In the genomic region with DNA sequence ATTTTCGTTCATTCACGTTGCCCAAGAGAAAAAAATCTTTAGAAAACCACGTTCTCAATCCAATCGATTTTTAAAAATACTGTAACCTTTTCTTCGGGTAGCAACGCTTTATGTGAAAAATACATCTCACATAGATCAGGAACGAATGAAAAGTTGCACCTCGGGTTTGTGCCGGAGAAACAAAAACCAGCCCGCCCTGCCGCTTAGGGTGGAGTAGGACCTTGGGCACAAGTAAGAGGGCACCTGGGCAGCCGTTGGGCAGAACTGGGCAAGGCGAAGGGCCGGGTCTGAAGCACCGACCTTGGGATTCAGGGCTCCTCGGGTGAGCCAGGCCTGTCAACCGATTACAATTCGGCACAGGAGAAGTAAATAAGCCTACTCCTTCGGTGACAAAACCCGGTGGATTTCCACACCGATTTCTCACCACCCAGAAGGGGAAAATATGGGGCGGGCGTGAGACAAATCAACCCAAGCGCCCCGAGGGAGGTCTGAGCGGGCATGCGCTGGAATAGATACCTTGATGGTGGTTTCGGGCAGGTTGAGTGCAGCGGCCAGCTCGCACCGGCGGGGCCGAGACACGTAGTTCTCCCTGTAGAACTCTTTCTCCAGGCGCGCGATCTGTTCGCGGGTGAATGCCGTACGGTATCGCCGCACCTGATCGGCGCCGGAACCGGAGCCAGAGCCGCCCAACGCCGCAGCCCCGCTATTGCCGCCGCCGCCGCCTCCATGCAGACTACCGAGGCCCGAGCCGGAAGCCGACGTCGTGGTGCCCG, we compare ENCODE assay signal across 9 mouse cellular contexts. TPM values are rescaled to one million over a fixed set of nuclear protein-coding genes. Genes with fewer than 3 reads are reported as not detected.
A peak's percentile ranks its signal among the peaks of the same experiment; 100 is the strongest.
DNase-seq lines count a peak whose midpoint lies in the region; ATAC-seq lines count a peak whose summit lies in the region.
"Had no signal": no experiment of that assay in that cellular context is flagged by ENCODE, and none has a peak within 500 bp of the region (broad histone marks: within the 10 kb centered on the region; RNA-seq: fewer than 3 reads in every experiment).

No protein-coding gene starts in this region.

- H3K9me3 ChIP-seq in megakaryocyte, embryonic 14.5 days: peaks cover 8% of the 10 kb centered on the region; the same call in 1 of the 2 replicates
- H3K9me3 ChIP-seq in embryonic facial prominence, embryonic 13.5 days: no peaks in the 10 kb centered on the region
- no peaks in the 10 kb centered on the region for H3K9me3 ChIP-seq in intestine, embryonic 14.5 days (ENCODE audit: control insufficient read depth, low read length)
- H3K9me3 ChIP-seq in neural tube, embryonic 12.5 days: no peaks in the 10 kb centered on the region

- peaks cover 96% of the 10 kb centered on the region for H3K27me3 ChIP-seq in megakaryocyte, embryonic 14.5 days (replicated peaks)
- peaks cover 90% of the 10 kb centered on the region for H3K27me3 ChIP-seq in embryonic facial prominence, embryonic 13.5 days
- H3K27me3 ChIP-seq in intestine, embryonic 14.5 days (replicated peaks; ENCODE audit: control insufficient read depth, insufficient read depth, low read length): peaks cover 96% of the 10 kb centered on the region
- peaks cover 87% of the 10 kb centered on the region for H3K27me3 ChIP-seq in neural tube, embryonic 12.5 days (replicated peaks)

- H3K27ac ChIP-seq in embryonic facial prominence, embryonic 13.5 days: no peak overlapping the region
- H3K27ac ChIP-seq in intestine, embryonic 14.5 days (ENCODE audit: low read depth): no peak overlapping the region
- H3K27ac ChIP-seq in neural tube, embryonic 12.5 days: no peak overlapping the region
- H3K27ac ChIP-seq: liver, embryonic 14.5 days had no signal

- DNase-seq in intestine, embryonic 14.5 days (ENCODE audit: low spot score): peak; percentile 85
- no peak for DNase-seq in adrenal gland, postnatal 10 days

- ATAC-seq in megakaryocyte, adult 5-6 weeks (ENCODE audit: poor library complexity, severe bottlenecking): no peak
- ATAC-seq in embryonic facial prominence, embryonic 13.5 days (ENCODE audit: insufficient number of reproducible peaks, insufficient read depth, low FRiP score, low TSS enrichment, low read depth): no peak
- no peak for ATAC-seq in intestine, embryonic 14.5 days (replicated peaks; ENCODE audit: low FRiP score, low TSS enrichment, low read depth)
- no peak for ATAC-seq in neural tube, embryonic 12.5 days (ENCODE audit: low FRiP score, low read depth)
- no peak for ATAC-seq in erythroid progenitor cell, adult 5-6 weeks (replicated peaks; ENCODE audit: low FRiP score, poor library complexity, severe bottlenecking)
- no peak for ATAC-seq in megakaryocyte progenitor cell, adult 5-6 weeks (replicated peaks; ENCODE audit: poor library complexity)

- H3K9ac ChIP-seq in embryonic facial prominence, embryonic 13.5 days: no peak overlapping the region
- no peak overlapping the region for H3K9ac ChIP-seq in intestine, embryonic 14.5 days (ENCODE audit: low read length)
- H3K9ac ChIP-seq in neural tube, embryonic 12.5 days: peak overlapping the region; percentile 35; the same call in 1 of the 2 replicates
- H3K9ac ChIP-seq: liver, embryonic 14.5 days had no signal

- 2% methylated on average over 62 of the region's 62 CpGs for WGBS in embryonic facial prominence, embryonic 13.5 days
- WGBS in intestine, embryonic 14.5 days: 3% methylated on average over 62 of the region's 62 CpGs
- WGBS in neural tube, embryonic 12.5 days: 2% methylated on average over 62 of the region's 62 CpGs

- H3K36me3 ChIP-seq in megakaryocyte, embryonic 14.5 days (replicated peaks; ENCODE audit: low read length): no peaks in the 10 kb centered on the region
- H3K36me3 ChIP-seq in embryonic facial prominence, embryonic 13.5 days: no peaks in the 10 kb centered on the region
- H3K36me3 ChIP-seq in intestine, embryonic 14.5 days (ENCODE audit: control insufficient read depth, insufficient read depth, low read length): no peaks in the 10 kb centered on the region
- H3K36me3 ChIP-seq in neural tube, embryonic 12.5 days: no peaks in the 10 kb centered on the region

- peaks cover 58% of the 10 kb centered on the region for H3K4me1 ChIP-seq in megakaryocyte, embryonic 14.5 days
- peaks cover 31% of the 10 kb centered on the region for H3K4me1 ChIP-seq in embryonic facial prominence, embryonic 13.5 days
- H3K4me1 ChIP-seq in intestine, embryonic 14.5 days (replicated peaks; ENCODE audit: control insufficient read depth, insufficient read depth, low read length): peaks cover 9% of the 10 kb centered on the region
- H3K4me1 ChIP-seq in neural tube, embryonic 12.5 days: peaks cover 20% of the 10 kb centered on the region

- H3K4me2 ChIP-seq in embryonic facial prominence, embryonic 13.5 days: peak overlapping the region; percentile 31
- peak overlapping the region; percentile 18; the same call in 1 of the 2 replicates for H3K4me2 ChIP-seq in intestine, embryonic 14.5 days (ENCODE audit: low read length)
- H3K4me2 ChIP-seq in neural tube, embryonic 12.5 days (replicated peaks): peak overlapping the region; percentile 35

- H3K4me3 ChIP-seq in megakaryocyte, embryonic 14.5 days (replicated peaks): peak overlapping the region; percentile 86
- peak overlapping the region; percentile 18 for H3K4me3 ChIP-seq in embryonic facial prominence, embryonic 13.5 days
- H3K4me3 ChIP-seq in intestine, embryonic 14.5 days (ENCODE audit: low read depth, low read length): peak overlapping the region; percentile 11
- H3K4me3 ChIP-seq in neural tube, embryonic 12.5 days: peak overlapping the region; percentile 15; the same call in 1 of the 2 replicates

RNA-seq across cellular contexts. Expression of a gene that starts 1.9 kb away (rescaled TPM):
- not detected in 2 replicates for polyA plus RNA-seq in megakaryocyte, embryonic 14.5 days (2012; ENCODE audit: insufficient read depth, low replicate concordance)
- not detected in 2 replicates for total RNA-seq in megakaryocyte, adult 5-6 weeks (2015)
- not detected in 2 replicates for total RNA-seq in megakaryocyte, adult 5-6 weeks (2017)
- polyA plus RNA-seq in embryonic facial prominence, embryonic 13.5 days (2015; fragmentation: Nextera tagmentation; extraction: Ambion mirVana): not detected in 2 replicates
- not detected in 2 replicates for polyA plus RNA-seq in intestine, embryonic 14.5 days (2014; fragmentation: Nextera tagmentation; extraction: Ambion mirVana)
- polyA plus RNA-seq in neural tube, embryonic 12.5 days (2016; fragmentation: Nextera tagmentation; extraction: Ambion mirVana): 1.1 and 1.2 TPM in 2 replicates
- total RNA-seq in adrenal gland, postnatal 10 days (2021): not detected
- total RNA-seq in erythroid progenitor cell, adult 5-6 weeks (2015; ENCODE audit: low replicate concordance): not detected in 2 replicates
- total RNA-seq in erythroid progenitor cell, adult 5-6 weeks (2017; ENCODE audit: low replicate concordance): not detected in 2 replicates
- not detected in 2 replicates for total RNA-seq in megakaryocyte progenitor cell, adult 5-6 weeks (2015)
- not detected in 2 replicates for total RNA-seq in megakaryocyte progenitor cell, adult 5-6 weeks (2017)

RNA-seq across cellular contexts. Expression of a gene that starts 10.7 kb away (rescaled TPM):
- not detected in 2 replicates for polyA plus RNA-seq in megakaryocyte, embryonic 14.5 days (2012; ENCODE audit: insufficient read depth, low replicate concordance)
- total RNA-seq in megakaryocyte, adult 5-6 weeks (2015): not detected in 2 replicates
- total RNA-seq in megakaryocyte, adult 5-6 weeks (2017): not detected in 2 replicates
- polyA plus RNA-seq in embryonic facial prominence, embryonic 13.5 days (2015; fragmentation: Nextera tagmentation; extraction: Ambion mirVana): not detected in 2 replicates
- not detected in 2 replicates for polyA plus RNA-seq in intestine, embryonic 14.5 days (2014; fragmentation: Nextera tagmentation; extraction: Ambion mirVana)
- 0.57 and 2.5 TPM in 2 replicates for polyA plus RNA-seq in neural tube, embryonic 12.5 days (2016; fragmentation: Nextera tagmentation; extraction: Ambion mirVana)
- total RNA-seq in adrenal gland, postnatal 10 days (2021): not detected
- total RNA-seq in erythroid progenitor cell, adult 5-6 weeks (2015; ENCODE audit: low replicate concordance): not detected in 2 replicates
- not detected in 2 replicates for total RNA-seq in erythroid progenitor cell, adult 5-6 weeks (2017; ENCODE audit: low replicate concordance)
- total RNA-seq in megakaryocyte progenitor cell, adult 5-6 weeks (2015): not detected in 2 replicates
- total RNA-seq in megakaryocyte progenitor cell, adult 5-6 weeks (2017): not detected in 2 replicates

RNA-seq across cellular contexts. Expression of a gene that starts 17.4 kb away (rescaled TPM):
- polyA plus RNA-seq in megakaryocyte, embryonic 14.5 days (2012; ENCODE audit: insufficient read depth, low replicate concordance): not detected in 2 replicates
- not detected in 2 replicates for total RNA-seq in megakaryocyte, adult 5-6 weeks (2015)
- total RNA-seq in megakaryocyte, adult 5-6 weeks (2017): not detected in 2 replicates
- polyA plus RNA-seq in embryonic facial prominence, embryonic 13.5 days (2015; fragmentation: Nextera tagmentation; extraction: Ambion mirVana): not detected in 2 replicates
- 0.24 and 0.34 TPM in 2 replicates for polyA plus RNA-seq in intestine, embryonic 14.5 days (2014; fragmentation: Nextera tagmentation; extraction: Ambion mirVana)
- polyA plus RNA-seq in neural tube, embryonic 12.5 days (2016; fragmentation: Nextera tagmentation; extraction: Ambion mirVana): 4.1 and 8.0 TPM in 2 replicates
- not detected for total RNA-seq in adrenal gland, postnatal 10 days (2021)
- not detected in 2 replicates for total RNA-seq in erythroid progenitor cell, adult 5-6 weeks (2015; ENCODE audit: low replicate concordance)
- not detected in 2 replicates for total RNA-seq in erythroid progenitor cell, adult 5-6 weeks (2017; ENCODE audit: low replicate concordance)
- total RNA-seq in megakaryocyte progenitor cell, adult 5-6 weeks (2015): not detected in 2 replicates
- not detected in 2 replicates for total RNA-seq in megakaryocyte progenitor cell, adult 5-6 weeks (2017)

RNA-seq across cellular contexts. Expression of a gene that starts 21.9 kb away (rescaled TPM):
- polyA plus RNA-seq in megakaryocyte, embryonic 14.5 days (2012; ENCODE audit: insufficient read depth, low replicate concordance): not detected in 2 replicates
- total RNA-seq in megakaryocyte, adult 5-6 weeks (2015): not detected in 2 replicates
- not detected in 2 replicates for total RNA-seq in megakaryocyte, adult 5-6 weeks (2017)
- polyA plus RNA-seq in embryonic facial prominence, embryonic 13.5 days (2015; fragmentation: Nextera tagmentation; extraction: Ambion mirVana): not detected in 2 replicates
- 3.6 and 4.2 TPM in 2 replicates for polyA plus RNA-seq in intestine, embryonic 14.5 days (2014; fragmentation: Nextera tagmentation; extraction: Ambion mirVana)
- 19.1 and 25.2 TPM in 2 replicates for polyA plus RNA-seq in neural tube, embryonic 12.5 days (2016; fragmentation: Nextera tagmentation; extraction: Ambion mirVana)
- not detected for total RNA-seq in adrenal gland, postnatal 10 days (2021)
- total RNA-seq in erythroid progenitor cell, adult 5-6 weeks (2015; ENCODE audit: low replicate concordance): not detected in 2 replicates
- not detected in 2 replicates for total RNA-seq in erythroid progenitor cell, adult 5-6 weeks (2017; ENCODE audit: low replicate concordance)
- total RNA-seq in megakaryocyte progenitor cell, adult 5-6 weeks (2015): not detected in 2 replicates
- not detected in 2 replicates for total RNA-seq in megakaryocyte progenitor cell, adult 5-6 weeks (2017)

RNA-seq across cellular contexts. Expression of a gene that starts 34.3 kb away (rescaled TPM):
- polyA plus RNA-seq in megakaryocyte, embryonic 14.5 days (2012; ENCODE audit: insufficient read depth, low replicate concordance): not detected in 2 replicates
- not detected in 2 replicates for total RNA-seq in megakaryocyte, adult 5-6 weeks (2015)
- not detected in 2 replicates for total RNA-seq in megakaryocyte, adult 5-6 weeks (2017)
- 0.14 TPM in 1 of 2 replicates, not detected in the other for polyA plus RNA-seq in embryonic facial prominence, embryonic 13.5 days (2015; fragmentation: Nextera tagmentation; extraction: Ambion mirVana)
- 7.8 and 13.7 TPM in 2 replicates for polyA plus RNA-seq in intestine, embryonic 14.5 days (2014; fragmentation: Nextera tagmentation; extraction: Ambion mirVana)
- polyA plus RNA-seq in neural tube, embryonic 12.5 days (2016; fragmentation: Nextera tagmentation; extraction: Ambion mirVana): 48.9 and 49.0 TPM in 2 replicates
- total RNA-seq in adrenal gland, postnatal 10 days (2021): under 1 TPM; 0.15 to 0.27 TPM
- not detected in 2 replicates for total RNA-seq in erythroid progenitor cell, adult 5-6 weeks (2015; ENCODE audit: low replicate concordance)
- total RNA-seq in erythroid progenitor cell, adult 5-6 weeks (2017; ENCODE audit: low replicate concordance): not detected in 2 replicates
- not detected in 2 replicates for total RNA-seq in megakaryocyte progenitor cell, adult 5-6 weeks (2015)
- not detected in 2 replicates for total RNA-seq in megakaryocyte progenitor cell, adult 5-6 weeks (2017)

Comparison
In these comparisons a context has a peak if more than half of its experiments do, and no peak if none do; other contexts are left out.
1. H3K4me3 ChIP-seq: peak in every context shown above with its lines; median percentile 86 in megakaryocyte, embryonic 14.5 days; 18 in embryonic facial prominence, embryonic 13.5 days; 15 in neural tube, embryonic 12.5 days; 11 in intestine, embryonic 14.5 days.